Mouse (Mus musculus): ENCODE measurements at regions not wholly inside any gene's neighbourhood (a gene's known extent, or its start where the extent isn't known, plus 50 kb on each side); places are given as distances from the start of the nearest gene placed in this dataset.

DNA sequence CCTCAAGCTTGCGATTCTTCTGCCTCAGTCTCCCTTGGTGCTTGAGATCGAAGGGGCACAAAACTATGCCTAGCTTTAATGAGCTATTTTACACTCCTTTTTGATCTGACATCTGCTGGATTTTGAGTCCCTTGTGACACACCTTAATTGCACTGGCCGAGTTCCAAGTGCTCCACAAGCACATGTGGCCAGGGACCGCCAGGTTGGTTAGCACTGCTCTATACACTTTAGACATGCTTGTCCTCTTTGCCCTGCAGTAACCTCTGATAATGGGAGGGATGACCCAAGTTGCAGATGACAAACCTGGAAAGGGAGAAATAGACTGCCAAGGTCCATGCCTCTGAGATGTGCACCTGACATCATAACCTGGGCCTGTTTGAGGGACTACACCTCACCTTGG, 124.7 kb downstream of the Sall1 start:
- ATAC-seq (ENCODE audit: low FRiP score) (no peak), DNase-seq (ENCODE audit: low spot score) (no peak)
- Histone ChIP-seq H3K27ac (no peak overlapping the region), H3K9me3 (ENCODE audit: control insufficient read depth, low read length) (0 out of 2 replicates have a peak, but pooled peaks cover 3% of the 10 kb centered on the region), H3K4me1 (replicated peaks; ENCODE audit: control insufficient read depth, insufficient read depth, low read length) (no peaks in the 10 kb centered on the region), H3K27me3 (ENCODE audit: control insufficient read depth, insufficient read depth, low read length) (no peaks in the 10 kb centered on the region), H3K9ac (no peak overlapping the region), H3K4me2 (replicated peaks) (no peak overlapping the region), H3K36me3 (replicated peaks; ENCODE audit: control insufficient read depth, insufficient read depth) (no peaks in the 10 kb centered on the region), H3K4me3 (replicated peaks; ENCODE audit: low read length) (no peak overlapping the region)
- 65% methylated on average over 4 of the region's 4 CpGs for WGBS

DNA sequence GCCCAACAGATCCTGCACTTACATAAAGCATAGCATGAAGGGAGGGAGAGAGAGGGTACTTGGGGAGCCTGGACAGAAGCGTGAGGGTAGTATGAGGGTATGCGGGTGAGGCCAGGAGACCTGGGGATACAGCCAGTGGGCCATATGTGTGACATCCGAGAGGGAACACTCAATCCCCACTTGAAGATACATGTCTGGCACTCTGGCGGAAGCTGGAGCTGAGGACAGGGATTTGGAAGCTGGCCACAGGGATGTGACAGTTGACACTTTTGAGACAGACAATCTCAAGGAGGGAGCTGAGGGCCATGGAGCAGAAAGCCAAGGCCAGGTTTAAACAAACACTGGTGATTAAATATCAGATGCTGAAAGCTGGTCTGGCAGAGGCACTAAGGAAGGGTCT, 127.9 kb downstream of the Sall1 start:
- Histone ChIP-seq H3K27ac (no peak overlapping the region), H3K27me3 (ENCODE audit: control insufficient read depth, insufficient read depth, low read length) (no peaks in the 10 kb centered on the region), H3K4me2 (replicated peaks) (no peak overlapping the region), H3K9ac (no peak overlapping the region), H3K4me3 (replicated peaks; ENCODE audit: low read length) (no peak overlapping the region), H3K9me3 (ENCODE audit: control insufficient read depth, low read length) (no peaks in the 10 kb centered on the region), H3K36me3 (replicated peaks; ENCODE audit: control insufficient read depth, insufficient read depth) (no peaks in the 10 kb centered on the region), H3K4me1 (replicated peaks; ENCODE audit: control insufficient read depth, insufficient read depth, low read length) (no peaks in the 10 kb centered on the region)
- ATAC-seq (ENCODE audit: low FRiP score) (no peak), DNase-seq (ENCODE audit: low spot score) (no peak)
- 90% methylated on average over 4 of the region's 4 CpGs for WGBS

DNA sequence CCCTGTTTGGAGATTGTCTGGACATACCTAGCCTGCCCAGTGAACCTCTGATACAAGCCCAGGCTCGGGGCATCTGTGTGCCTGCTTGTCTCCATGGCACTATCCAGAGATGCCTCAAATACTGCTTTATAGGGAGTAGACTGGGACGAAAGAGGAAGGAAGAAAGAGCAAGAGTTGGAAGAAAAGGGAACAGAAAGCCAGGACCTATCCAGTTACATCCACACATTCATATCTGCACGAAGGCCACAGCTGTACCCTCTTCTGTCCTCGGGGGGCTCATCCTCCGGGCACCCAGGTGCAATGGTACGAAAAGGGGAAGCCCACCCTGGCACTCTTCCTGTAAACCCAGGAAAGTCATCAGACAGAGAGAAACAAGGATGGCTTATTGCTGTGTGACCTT, 129.3 kb downstream of the Sall1 start:
- no peaks in the 10 kb centered on the region for H3K27me3 ChIP-seq (ENCODE audit: control insufficient read depth, insufficient read depth, low read length)
- DNase-seq (ENCODE audit: low spot score): no peak
- H3K9me3 ChIP-seq (ENCODE audit: control insufficient read depth, low read length): no peaks in the 10 kb centered on the region
- no peak overlapping the region for H3K4me2 ChIP-seq (replicated peaks)
- H3K36me3 ChIP-seq (replicated peaks; ENCODE audit: control insufficient read depth, insufficient read depth): no peaks in the 10 kb centered on the region
- no peak overlapping the region for H3K4me3 ChIP-seq (replicated peaks; ENCODE audit: low read length)
- no peaks in the 10 kb centered on the region for H3K4me1 ChIP-seq (replicated peaks; ENCODE audit: control insufficient read depth, insufficient read depth, low read length)
- no peak for ATAC-seq (ENCODE audit: low FRiP score)
- WGBS: 81% methylated on average over 6 of the region's 6 CpGs
- no peak overlapping the region for H3K9ac ChIP-seq
- H3K27ac ChIP-seq: no peak overlapping the region

DNA sequence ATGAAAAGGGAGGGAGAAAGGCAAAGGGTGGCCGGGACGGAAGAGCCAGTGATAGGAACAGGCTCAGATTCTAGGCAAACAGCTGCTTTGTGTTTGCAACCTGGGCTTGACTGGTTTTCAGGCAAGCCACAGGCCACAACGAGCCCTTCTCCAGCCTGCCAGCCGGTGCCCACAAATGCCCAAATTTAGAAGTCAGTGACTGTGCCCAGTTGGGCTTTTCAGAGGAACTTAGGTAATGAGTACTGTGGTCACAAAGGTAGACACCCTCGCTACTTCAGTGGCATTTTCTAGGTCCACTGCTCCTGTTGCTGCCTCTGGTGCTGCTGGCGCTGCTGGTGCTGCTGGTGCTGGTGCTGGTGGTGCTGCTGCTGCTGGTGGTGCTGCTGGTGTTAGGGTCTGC, 129.8 kb downstream of the Sall1 start:
- H3K9ac ChIP-seq: no peak overlapping the region
- no peak for ATAC-seq (ENCODE audit: low FRiP score)
- WGBS: 79% methylated on average over 6 of the region's 6 CpGs
- no peak overlapping the region for H3K4me2 ChIP-seq (replicated peaks)
- H3K4me1 ChIP-seq (replicated peaks; ENCODE audit: control insufficient read depth, insufficient read depth, low read length): no peaks in the 10 kb centered on the region
- H3K9me3 ChIP-seq (ENCODE audit: control insufficient read depth, low read length): no peaks in the 10 kb centered on the region
- H3K27me3 ChIP-seq (ENCODE audit: control insufficient read depth, insufficient read depth, low read length): no peaks in the 10 kb centered on the region
- no peak for DNase-seq (ENCODE audit: low spot score)
- 0 out of 2 replicates have a peak overlapping the region, but pooled peaks have one; percentile 20 for H3K27ac ChIP-seq
- H3K36me3 ChIP-seq (replicated peaks; ENCODE audit: control insufficient read depth, insufficient read depth): no peaks in the 10 kb centered on the region
- H3K4me3 ChIP-seq (replicated peaks; ENCODE audit: low read length): no peak overlapping the region

DNA sequence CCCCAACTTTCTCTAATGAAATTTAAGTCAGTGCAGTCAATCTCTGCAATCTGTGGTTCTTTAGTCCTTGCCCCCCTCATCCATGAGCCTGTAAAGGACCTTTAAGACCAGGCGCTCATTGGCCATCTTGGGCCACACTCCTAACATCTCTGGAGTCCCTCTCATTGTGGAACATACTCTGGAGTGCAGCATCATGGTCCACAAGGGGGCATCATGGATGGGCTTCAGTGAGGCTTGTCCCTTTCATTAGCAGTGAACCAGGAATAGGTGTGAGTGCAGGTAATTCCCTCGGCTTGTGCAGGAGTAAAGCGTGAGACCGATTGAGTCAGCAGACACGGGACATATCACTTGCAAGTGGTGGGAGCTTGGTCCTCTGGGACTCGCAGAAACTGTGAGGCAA, 137.7 kb downstream of the Sall1 start:
- Histone ChIP-seq H3K9me3 (ENCODE audit: control insufficient read depth, low read length) (no peaks in the 10 kb centered on the region), H3K4me2 (replicated peaks) (no peak overlapping the region), H3K27me3 (ENCODE audit: control insufficient read depth, insufficient read depth, low read length) (no peaks in the 10 kb centered on the region), H3K4me3 (replicated peaks; ENCODE audit: low read length) (no peak overlapping the region), H3K27ac (no peak overlapping the region), H3K9ac (no peak overlapping the region), H3K36me3 (replicated peaks; ENCODE audit: control insufficient read depth, insufficient read depth) (no peaks in the 10 kb centered on the region), H3K4me1 (replicated peaks; ENCODE audit: control insufficient read depth, insufficient read depth, low read length) (0 out of 2 replicates have a peak, but pooled peaks cover 3% of the 10 kb centered on the region)
- ATAC-seq (ENCODE audit: low FRiP score): no peak
- no peak for DNase-seq (ENCODE audit: low spot score)
- WGBS: 93% methylated on average over 6 of the region's 6 CpGs

DNA sequence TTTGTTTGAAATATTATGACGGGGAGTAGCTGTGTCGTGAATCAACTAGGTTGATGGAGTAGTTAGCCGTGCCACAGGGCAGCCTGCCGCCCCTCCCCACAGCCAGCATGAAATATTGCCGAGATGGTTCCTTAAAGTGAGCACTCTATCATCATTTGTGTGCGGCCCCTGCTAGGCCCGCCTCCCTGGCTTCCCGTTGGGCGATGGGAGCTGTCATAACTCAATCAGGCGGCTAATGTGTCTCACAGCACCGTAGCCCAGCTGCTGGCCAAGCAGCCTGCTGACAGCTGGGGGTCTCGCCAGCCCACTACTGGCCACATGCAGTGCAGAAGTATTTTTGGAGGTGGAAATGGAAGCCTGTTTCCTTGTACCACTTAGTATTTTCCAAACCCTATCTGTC, 140.9 kb downstream of the Sall1 start:
- H3K27ac ChIP-seq: no peak overlapping the region
- H3K4me1 ChIP-seq (replicated peaks; ENCODE audit: control insufficient read depth, insufficient read depth, low read length): 0 out of 2 replicates have a peak, but pooled peaks cover 3% of the 10 kb centered on the region
- H3K36me3 ChIP-seq (replicated peaks; ENCODE audit: control insufficient read depth, insufficient read depth): no peaks in the 10 kb centered on the region
- peak; percentile 55; the same call in 1 of the 2 replicates for ATAC-seq (ENCODE audit: low FRiP score)
- H3K27me3 ChIP-seq (ENCODE audit: control insufficient read depth, insufficient read depth, low read length): no peaks in the 10 kb centered on the region
- no peaks in the 10 kb centered on the region for H3K9me3 ChIP-seq (ENCODE audit: control insufficient read depth, low read length)
- peak; percentile 58 for DNase-seq (ENCODE audit: low spot score)
- no peak overlapping the region for H3K9ac ChIP-seq
- no peak overlapping the region for H3K4me3 ChIP-seq (replicated peaks; ENCODE audit: low read length)
- H3K4me2 ChIP-seq (replicated peaks): no peak overlapping the region
- WGBS: 42% methylated on average over 12 of the region's 12 CpGs

DNA sequence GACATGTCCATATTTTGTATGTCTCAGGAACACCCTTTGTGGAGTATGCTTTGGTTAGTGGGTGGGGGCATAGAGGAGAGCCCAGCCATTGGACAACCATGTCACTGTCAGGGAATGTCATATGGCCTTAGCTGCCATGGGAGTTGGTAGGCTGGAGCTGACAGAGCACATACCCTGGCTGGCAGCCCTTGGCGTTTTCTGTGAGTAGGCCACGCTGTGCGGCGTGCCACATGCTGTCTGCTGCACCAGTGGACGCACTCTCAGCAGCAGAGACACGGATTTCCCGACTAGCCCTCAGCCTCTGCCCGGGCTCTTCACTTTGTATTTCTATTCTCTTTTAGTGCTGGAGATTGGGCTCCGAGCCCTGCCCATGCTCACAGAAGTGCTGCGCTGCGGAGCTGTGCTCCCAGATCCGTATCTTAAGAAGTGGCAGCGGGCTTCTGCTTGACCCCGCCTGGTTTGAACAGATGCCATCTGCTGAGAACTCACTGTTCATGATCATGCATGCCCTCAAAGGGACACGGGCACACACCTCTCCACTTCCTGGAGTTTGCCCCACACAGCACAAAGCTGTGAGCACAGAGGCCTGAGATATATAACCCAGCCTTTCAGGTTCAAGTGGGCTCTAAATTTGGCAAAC, 160.1 kb downstream of the Sall1 start:
- H3K4me1 ChIP-seq (replicated peaks; ENCODE audit: control insufficient read depth, insufficient read depth, low read length): no peaks in the 10 kb centered on the region
- H3K9me3 ChIP-seq (ENCODE audit: control insufficient read depth, low read length): no peaks in the 10 kb centered on the region
- DNase-seq (ENCODE audit: low spot score) (no peak), ATAC-seq (ENCODE audit: low FRiP score) (no peak)
- no peaks in the 10 kb centered on the region for H3K27me3 ChIP-seq (ENCODE audit: control insufficient read depth, insufficient read depth, low read length)
- H3K4me3 ChIP-seq (replicated peaks; ENCODE audit: low read length): no peak overlapping the region
- WGBS: 86% methylated on average over 15 of the region's 15 CpGs
- no peaks in the 10 kb centered on the region for H3K36me3 ChIP-seq (replicated peaks; ENCODE audit: control insufficient read depth, insufficient read depth)
- H3K4me2 ChIP-seq (replicated peaks): no peak overlapping the region
- no peak overlapping the region for H3K9ac ChIP-seq
- H3K27ac ChIP-seq: no peak overlapping the region

DNA sequence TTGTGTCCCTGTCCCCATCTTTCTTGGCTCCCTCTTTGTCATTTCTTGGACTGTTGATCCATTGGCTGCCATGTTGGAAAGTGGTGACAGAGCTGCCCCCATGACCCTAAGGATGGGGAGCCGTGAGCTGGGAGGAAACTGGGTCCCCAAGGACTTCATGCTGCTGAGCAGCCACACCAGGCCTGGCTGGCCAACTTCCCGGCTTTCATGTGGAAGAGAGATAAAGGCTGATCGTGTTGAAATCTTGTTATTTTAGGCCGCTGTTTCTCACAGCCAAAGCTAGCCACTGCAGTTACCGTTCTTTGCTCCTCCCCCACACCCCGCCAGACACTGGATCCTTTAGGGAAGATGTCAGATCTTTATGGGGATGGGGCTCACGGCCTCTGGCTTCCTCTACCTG, 164.1 kb downstream of the Sall1 start:
- ATAC-seq (ENCODE audit: low FRiP score): no peak
- WGBS: 77% methylated on average over 7 of the region's 7 CpGs
- Histone ChIP-seq H3K27ac (no peak overlapping the region), H3K9ac (no peak overlapping the region), H3K9me3 (ENCODE audit: control insufficient read depth, low read length) (no peaks in the 10 kb centered on the region), H3K27me3 (ENCODE audit: control insufficient read depth, insufficient read depth, low read length) (no peaks in the 10 kb centered on the region), H3K4me3 (replicated peaks; ENCODE audit: low read length) (no peak overlapping the region), H3K4me1 (replicated peaks; ENCODE audit: control insufficient read depth, insufficient read depth, low read length) (0 out of 2 replicates have a peak, but pooled peaks cover 6% of the 10 kb centered on the region), H3K36me3 (replicated peaks; ENCODE audit: control insufficient read depth, insufficient read depth) (no peaks in the 10 kb centered on the region), H3K4me2 (replicated peaks) (no peak overlapping the region)
- no peak for DNase-seq (ENCODE audit: low spot score)

DNA sequence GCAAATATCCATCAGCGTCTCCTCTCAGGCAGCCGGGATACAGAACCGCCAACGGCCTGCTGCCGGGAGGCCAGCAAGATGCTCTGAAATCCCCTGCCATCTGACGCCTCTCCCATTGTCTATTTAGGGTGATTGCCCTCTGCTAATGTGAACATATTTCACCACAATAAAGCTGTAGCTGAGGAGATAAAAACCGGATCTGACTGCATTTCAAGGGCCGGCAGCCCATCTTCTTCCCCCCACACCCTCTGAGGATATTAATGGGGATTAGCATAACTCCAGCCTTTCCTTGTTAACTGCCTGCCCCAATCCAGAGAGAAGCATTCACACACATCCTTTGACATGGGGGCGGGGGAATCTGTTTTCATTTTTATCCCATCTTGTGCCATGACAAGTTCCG, 166.0 kb downstream of the Sall1 start:
- Histone ChIP-seq H3K9ac (no peak overlapping the region), H3K27ac (no peak overlapping the region), H3K4me3 (replicated peaks; ENCODE audit: low read length) (no peak overlapping the region), H3K36me3 (replicated peaks; ENCODE audit: control insufficient read depth, insufficient read depth) (no peaks in the 10 kb centered on the region), H3K4me1 (replicated peaks; ENCODE audit: control insufficient read depth, insufficient read depth, low read length) (0 out of 2 replicates have a peak, but pooled peaks cover 6% of the 10 kb centered on the region), H3K9me3 (ENCODE audit: control insufficient read depth, low read length) (no peaks in the 10 kb centered on the region), H3K27me3 (ENCODE audit: control insufficient read depth, insufficient read depth, low read length) (no peaks in the 10 kb centered on the region), H3K4me2 (replicated peaks) (no peak overlapping the region)
- WGBS: 29% methylated on average over 10 of the region's 10 CpGs
- no peak for ATAC-seq (ENCODE audit: low FRiP score)
- no peak for DNase-seq (ENCODE audit: low spot score)
